Mouse (Mus musculus) ES-E14 (cell line): ENCODE measurements around the gene Kcnh6. TPM values are rescaled to one million over a fixed set of nuclear protein-coding genes. Genes with fewer than 3 reads are reported as not detected.

Experiments
- DNase-seq: peaks from one replicate; pipeline ENCODE4 v3.0.0-alpha.2; 2013; ENCODE audit warnings: low read depth, low spot score
- H3K27ac ChIP-seq: 2 replicates; pipeline ENCODE4 v1.5.1; 2012; ENCODE audit warnings: low read depth, mild to moderate bottlenecking, low read length, moderate library complexity, mixed read lengths; ENCODE audit not compliant: poor library complexity, insufficient read depth, severe bottlenecking
- H3K36me3 ChIP-seq: 2 replicates; pipeline ENCODE4 v1.6.1; 2012; ENCODE audit warnings: mild to moderate bottlenecking, low read length, moderate library complexity, mixed read lengths; ENCODE audit not compliant: control insufficient read depth, poor library complexity, insufficient read depth, severe bottlenecking
- H3K4me1 ChIP-seq, 2 experiments: fragments of 150-350 bp in 1 of 2; sonication (generic) in 1 of 2; 2 replicates each; pipeline ENCODE4 v1.6.1; 2012; ENCODE audit warnings: low read length in 2 of 2, mild to moderate bottlenecking in 1 of 2, mixed read lengths in 1 of 2; ENCODE audit not compliant: control insufficient read depth in 2 of 2, insufficient read depth in 2 of 2, poor library complexity in 1 of 2
- H3K4me3 ChIP-seq, 2 experiments: fragments of 150-350 bp in 1 of 2; sonication (generic) in 1 of 2; 2 replicates each; pipeline ENCODE4 v1.5.1; 2012; ENCODE audit warnings: low read length in 2 of 2, low read depth in 1 of 2, mild to moderate bottlenecking in 1 of 2, mixed read lengths in 1 of 2; ENCODE audit not compliant: insufficient read depth in 1 of 2, poor library complexity in 1 of 2, severe bottlenecking in 1 of 2
- H3K9ac ChIP-seq: 2 replicates; pipeline ENCODE4 v1.6.1; 2012; ENCODE audit warnings: low read depth, mild to moderate bottlenecking, low read length, mixed read lengths; ENCODE audit not compliant: poor library complexity, insufficient read depth, severe bottlenecking
- H3K9me3 ChIP-seq: fragments of 150-350 bp; sonication (generic); 2 replicates; pipeline ENCODE4 v1.6.1; 2012; ENCODE audit warnings: low read depth, mild to moderate bottlenecking, low read length; ENCODE audit not compliant: control insufficient read depth, insufficient read depth
- CHD2 ChIP-seq: IDR thresholded peaks from 2 replicates; pipeline ENCODE4 v1.6.1; 2014; ENCODE audit warnings: mild to moderate bottlenecking, low read depth, low read length, inconsistent platforms
- HCFC1 ChIP-seq: IDR thresholded peaks from 2 replicates; pipeline ENCODE4 v1.6.1; 2012; ENCODE audit warnings: low read length, inconsistent platforms, borderline replicate concordance; ENCODE audit not compliant: insufficient read depth
- MAFK ChIP-seq: IDR thresholded peaks from 2 replicates; pipeline ENCODE4 v1.6.1; 2014; ENCODE audit warnings: mild to moderate bottlenecking, low read depth, low read length, inconsistent platforms; ENCODE audit not compliant: insufficient read depth
- ZC3H11A ChIP-seq: IDR thresholded peaks from 2 replicates; pipeline ENCODE4 v1.6.1; 2012; ENCODE audit warnings: low read depth, mild to moderate bottlenecking, inconsistent platforms, low read length, borderline replicate concordance
- ZNF384 ChIP-seq: IDR thresholded peaks from 2 replicates; pipeline ENCODE4 v1.6.1; 2012; ENCODE audit warnings: low read depth, low read length, inconsistent platforms
- in situ Hi-C, 2 experiments: fragments of 600-800 bp; cut with MboI; formaldehyde crosslinking; loops; one replicate each; pipeline ENCODE4 v1.15.1; 2025; ENCODE audit warnings: low sequenced_read_pairs in 2 of 2, inconsistent platforms in 1 of 2; ENCODE audit not compliant: unreplicated experiment in 2 of 2
- total RNA-seq: library from RNA; depleted of rRNA; stranded (reverse); fragments of 300-350 nt; gene quantifications from 2 replicates; pipeline ENCODE4 v1.2.3, GENCODE M21; 2012

Gene Kcnh6
- total RNA-seq, 1 experiment, result 1.5 TPM

- no peak for DNase-seq
- no peak overlapping the region for H3K4me3 ChIP-seq
- H3K4me1 ChIP-seq, result peaks cover 4 to 10% of the 10 kb centered on the region in 2 experiments
- in situ Hi-C loops, result no loop called here
- H3K9ac ChIP-seq, result no peak overlapping the region
- no peaks in the 10 kb centered on the region for H3K9me3 ChIP-seq
- H3K27ac ChIP-seq, result no peak overlapping the region
- no peaks in the 10 kb centered on the region for H3K36me3 ChIP-seq
- TF ChIP-seq ZNF384, result no peak
- TF ChIP-seq CHD2, result no peak
- TF ChIP-seq MAFK, result no peak
- TF ChIP-seq HCFC1, result no peak
- no peak for TF ChIP-seq ZC3H11A
These were observed 20.5 kb upstream of the Kcnh6 start for GRCm38 (mm10) chr11:105987446-105987845.

- Histone ChIP-seq H3K27ac (no peak overlapping the region), H3K4me1 (peaks cover 4 to 10% of the 10 kb centered on the region in 2 experiments), H3K36me3 (no peaks in the 10 kb centered on the region), H3K4me3 (no peak overlapping the region), H3K9ac (no peak overlapping the region), H3K9me3 (no peaks in the 10 kb centered on the region)
- DNase-seq, result no peak
- in situ Hi-C loops, result no loop called here
- TF ChIP-seq HCFC1 (no peak), ZC3H11A (no peak), CHD2 (no peak), MAFK (no peak), ZNF384 (no peak)
These were observed 18.5 kb upstream of the Kcnh6 start for GRCm38 (mm10) chr11:105989446-105989845.

GRCm38 (mm10) chr11:105990231-105990630, 17.7 kb upstream of the Kcnh6 start:
- in situ Hi-C loops, result no loop called here
- H3K36me3 ChIP-seq, result no peaks in the 10 kb centered on the region
- H3K4me3 ChIP-seq, result no peak overlapping the region
- H3K4me1 ChIP-seq, result peaks cover 4 to 10% of the 10 kb centered on the region in 2 experiments
- DNase-seq, result no peak
- H3K9me3 ChIP-seq, result no peaks in the 10 kb centered on the region
- H3K9ac ChIP-seq, result no peak overlapping the region
- H3K27ac ChIP-seq, result no peak overlapping the region
- TF ChIP-seq ZNF384, result no peak
- TF ChIP-seq ZC3H11A, result no peak
- no peak for TF ChIP-seq HCFC1
- no peak for TF ChIP-seq CHD2
- TF ChIP-seq MAFK, result no peak

- no peak for DNase-seq
These were observed 13.5 kb upstream of the Kcnh6 start, which contains the start of gene Ace3 for GRCm38 (mm10) chr11:105994375-105994774. Gene Ace3, plus strand, starts transcription at chr11:105994675.

More at GRCm38 (mm10) chr11:105994375-105994774, 13.5 kb upstream of the Kcnh6 start, which contains the start of gene Ace3:
- peaks cover 0 to 3% of the 10 kb centered on the region in 2 experiments; a peak in 2 of 4 replicates for H3K4me1 ChIP-seq
- no peaks in the 10 kb centered on the region for H3K36me3 ChIP-seq
- no peak within 1 kb of the TSS for H3K27ac ChIP-seq
- H3K9ac ChIP-seq, result no peak within 1 kb of the TSS
- in situ Hi-C loops, result no loop called here
- no peaks in the 10 kb centered on the region for H3K9me3 ChIP-seq
- TF ChIP-seq CHD2 (no peak), HCFC1 (no peak), ZNF384 (no peak), ZC3H11A (no peak), MAFK (no peak)
- no peak within 1 kb of the TSS for H3K4me3 ChIP-seq
